Mouse (Mus musculus) kidney, embryonic 15.5 days (tissue): Measurements from ENCODE around the gene Tbcel. TPM values are rescaled to one million over a fixed set of nuclear protein-coding genes. Genes with fewer than 3 reads are reported as not detected.

Experiments
- ATAC-seq: fragments of 200-750 bp; cut with Nextera tagmentation; replicated peaks from 2 replicates; pipeline ENCODE4 v1.8.0; 2017; ENCODE audit warnings: moderate TSS enrichment; ENCODE audit not compliant: low FRiP score
- H3K27ac ChIP-seq: fragments of 300-500 bp; sonication (generic); 2 replicates; pipeline ENCODE4 v1.5.1; 2015; ENCODE audit warnings: mild to moderate bottlenecking, inconsistent platforms
- H3K27me3 ChIP-seq: fragments of 300-500 bp; sonication (generic); 2 replicates; pipeline ENCODE4 v1.6.1; 2015; ENCODE audit warnings: inconsistent platforms
- H3K36me3 ChIP-seq: fragments of 300-500 bp; sonication (generic); 2 replicates; pipeline ENCODE4 v1.6.1; 2015; ENCODE audit warnings: inconsistent platforms
- H3K4me1 ChIP-seq: fragments of 300-500 bp; sonication (generic); 2 replicates; pipeline ENCODE4 v1.6.1; 2015; ENCODE audit warnings: inconsistent platforms
- H3K4me2 ChIP-seq: fragments of 300-500 bp; sonication (generic); 2 replicates; pipeline ENCODE4 v1.6.1; 2015; ENCODE audit warnings: moderate library complexity, mild to moderate bottlenecking, inconsistent platforms
- H3K4me3 ChIP-seq: fragments of 300-500 bp; sonication (generic); replicated peaks from 2 replicates; pipeline ENCODE4 v1.5.1; 2015; ENCODE audit warnings: mild to moderate bottlenecking, inconsistent platforms
- H3K9ac ChIP-seq: fragments of 300-500 bp; sonication (generic); 2 replicates; pipeline ENCODE4 v1.6.1; 2015; ENCODE audit warnings: mild to moderate bottlenecking, inconsistent platforms
- H3K9me3 ChIP-seq: fragments of 300-500 bp; sonication (generic); replicated peaks from 2 replicates; pipeline ENCODE4 v1.6.1; 2016; ENCODE audit warnings: inconsistent platforms
- WGBS: fragments of 180-500 bp; shearing (Covaris S2); methylation state at CpG from one replicate; pipeline ENCODE4 v1.1.7; 2015; ENCODE audit warnings: mixed read lengths; 5-methylcytosine and 5-hydroxymethylcytosine counted together
- polyA plus RNA-seq: library from polyadenylated mRNA; unstranded; fragments of >200 nt; fragmentation: Nextera tagmentation; extraction: Ambion mirVana; gene quantifications from 2 replicates; pipeline ENCODE4 v1.2.1, GENCODE M21; 2015

The Tbcel gene
- polyA plus RNA-seq, 1 experiment from 2014 or later: 5.1 TPM

- Histone ChIP-seq H3K9me3 (no peaks in the 10 kb centered on the region), H3K36me3 (no peaks in the 10 kb centered on the region), H3K9ac (no peak overlapping the region), H3K4me3 (no peak overlapping the region), H3K4me2 (no peak overlapping the region), H3K27ac (no peak overlapping the region), H3K4me1 (0 out of 2 replicates have a peak, but pooled peaks cover 8% of the 10 kb centered on the region), H3K27me3 (no peaks in the 10 kb centered on the region)
- 76% methylated on average over 4 of the region's 4 CpGs for WGBS
- ATAC-seq: no peak
These were observed 4.7 kb upstream of the Tbcel start for GRCm38 (mm10) chr9:42512312-42512711.

GRCm38 (mm10) chr9:42508235-42508634 lies 626 bp upstream of the Tbcel start:
- H3K36me3 ChIP-seq: no peaks in the 10 kb centered on the region
- H3K9me3 ChIP-seq: no peaks in the 10 kb centered on the region
- WGBS: 63% methylated on average over 7 of the region's 7 CpGs
- ATAC-seq: no peak
- no peak overlapping the region for H3K4me2 ChIP-seq
- no peaks in the 10 kb centered on the region for H3K27me3 ChIP-seq
- H3K27ac ChIP-seq: no peak overlapping the region
- H3K4me1 ChIP-seq: 0 out of 2 replicates have a peak, but pooled peaks cover 6% of the 10 kb centered on the region
- no peak overlapping the region for H3K4me3 ChIP-seq
- no peak overlapping the region for H3K9ac ChIP-seq

- Histone ChIP-seq H3K27me3 (no peaks in the 10 kb centered on the region), H3K9ac (no peak overlapping the region), H3K4me1 (0 out of 2 replicates have a peak, but pooled peaks cover 3% of the 10 kb centered on the region), H3K36me3 (no peaks in the 10 kb centered on the region), H3K4me2 (no peak overlapping the region), H3K4me3 (no peak overlapping the region), H3K9me3 (no peaks in the 10 kb centered on the region), H3K27ac (no peak overlapping the region)
- ATAC-seq: no peak
- WGBS: 47% methylated on average over 1 of the region's 1 CpGs
These were observed 587 bp downstream of the Tbcel start for GRCm38 (mm10) chr9:42507022-42507421.

- ATAC-seq: 0 out of 2 replicates have a peak, but pooled peaks have one; percentile 64
- Histone ChIP-seq H3K36me3 (no peaks in the 10 kb centered on the region), H3K27me3 (no peaks in the 10 kb centered on the region), H3K4me3 (no peak overlapping the region), H3K4me2 (no peak overlapping the region), H3K9ac (no peak overlapping the region), H3K4me1 (0 out of 2 replicates have a peak, but pooled peaks cover 3% of the 10 kb centered on the region), H3K27ac (no peak overlapping the region), H3K9me3 (no peaks in the 10 kb centered on the region)
- 81% methylated on average over 3 of the region's 3 CpGs for WGBS
These were observed 2.6 kb downstream of the Tbcel start for GRCm38 (mm10) chr9:42504971-42505510.

- no peak overlapping the region for H3K27ac ChIP-seq
- 0 out of 2 replicates have a peak, but pooled peaks cover 3% of the 10 kb centered on the region for H3K4me1 ChIP-seq
- no peaks in the 10 kb centered on the region for H3K9me3 ChIP-seq
- no peak overlapping the region for H3K4me2 ChIP-seq
- no peak for ATAC-seq
- WGBS: 65% methylated on average over 11 of the region's 11 CpGs
- H3K36me3 ChIP-seq: no peaks in the 10 kb centered on the region
- no peaks in the 10 kb centered on the region for H3K27me3 ChIP-seq
- H3K4me3 ChIP-seq: no peak overlapping the region
- H3K9ac ChIP-seq: no peak overlapping the region
These were observed 3.0 kb downstream of the Tbcel start for GRCm38 (mm10) chr9:42504559-42504958.

GRCm38 (mm10) chr9:42503709-42504108 lies 3.9 kb downstream of the Tbcel start:
- H3K4me2 ChIP-seq: no peak overlapping the region
- ATAC-seq: no peak
- H3K4me3 ChIP-seq: no peak overlapping the region
- no peak overlapping the region for H3K27ac ChIP-seq
- 80% methylated on average over 4 of the region's 4 CpGs for WGBS
- H3K36me3 ChIP-seq: no peaks in the 10 kb centered on the region
- no peak overlapping the region for H3K9ac ChIP-seq
- 0 out of 2 replicates have a peak, but pooled peaks cover 3% of the 10 kb centered on the region for H3K4me1 ChIP-seq
- H3K27me3 ChIP-seq: no peaks in the 10 kb centered on the region
- H3K9me3 ChIP-seq: no peaks in the 10 kb centered on the region

- Histone ChIP-seq H3K4me2 (no peak overlapping the region), H3K4me1 (no peaks in the 10 kb centered on the region), H3K36me3 (no peaks in the 10 kb centered on the region), H3K9me3 (peaks cover 6% of the 10 kb centered on the region; the same call in 1 of the 2 replicates), H3K9ac (no peak overlapping the region), H3K4me3 (no peak overlapping the region), H3K27me3 (no peaks in the 10 kb centered on the region), H3K27ac (no peak overlapping the region)
- ATAC-seq: no peak
- WGBS: 81% methylated on average over 2 of the region's 2 CpGs
These were observed 11.3 kb downstream of the Tbcel start for GRCm38 (mm10) chr9:42496296-42496695.

- 88% methylated on average over 9 of the region's 9 CpGs for WGBS
- H3K4me2 ChIP-seq: no peak overlapping the region
- H3K4me3 ChIP-seq: no peak overlapping the region
- ATAC-seq: no peak
- H3K4me1 ChIP-seq: no peaks in the 10 kb centered on the region
- no peaks in the 10 kb centered on the region for H3K36me3 ChIP-seq
- H3K9ac ChIP-seq: no peak overlapping the region
- H3K9me3 ChIP-seq: peaks cover 5% of the 10 kb centered on the region; the same call in 1 of the 2 replicates
- H3K27me3 ChIP-seq: no peaks in the 10 kb centered on the region
- H3K27ac ChIP-seq: no peak overlapping the region
These were observed 15.8 kb downstream of the Tbcel start for GRCm38 (mm10) chr9:42491780-42492179.

- 72% methylated on average over 16 of the region's 16 CpGs for WGBS
These were observed 16.8 kb downstream of the Tbcel start for GRCm38 (mm10) chr9:42490589-42491382.

GRCm38 (mm10) chr9:42488071-42488470 lies 19.5 kb downstream of the Tbcel start:
- Histone ChIP-seq H3K27me3 (no peaks in the 10 kb centered on the region), H3K4me2 (no peak overlapping the region), H3K27ac (no peak overlapping the region), H3K36me3 (no peaks in the 10 kb centered on the region), H3K4me3 (no peak overlapping the region), H3K9me3 (no peaks in the 10 kb centered on the region), H3K9ac (no peak overlapping the region), H3K4me1 (no peaks in the 10 kb centered on the region)
- 87% methylated on average over 1 of the region's 1 CpGs for WGBS
- ATAC-seq: no peak

More at GRCm38 (mm10) chr9:42490589-42491382, 16.8 kb downstream of the Tbcel start:
- H3K9me3 ChIP-seq: no peaks in the 10 kb centered on the region
- H3K4me1 ChIP-seq: no peaks in the 10 kb centered on the region
- no peak overlapping the region for H3K27ac ChIP-seq
- ATAC-seq: no peak
- H3K9ac ChIP-seq: no peak overlapping the region
- H3K4me3 ChIP-seq: no peak overlapping the region
- H3K27me3 ChIP-seq: no peaks in the 10 kb centered on the region
- H3K4me2 ChIP-seq: no peak overlapping the region
- H3K36me3 ChIP-seq: no peaks in the 10 kb centered on the region

- ATAC-seq: no peak
- H3K4me3 ChIP-seq: no peak overlapping the region
- H3K36me3 ChIP-seq: no peaks in the 10 kb centered on the region
- H3K9me3 ChIP-seq: no peaks in the 10 kb centered on the region
- no peak overlapping the region for H3K9ac ChIP-seq
- H3K27ac ChIP-seq: no peak overlapping the region
- 67% methylated on average over 4 of the region's 4 CpGs for WGBS
- no peaks in the 10 kb centered on the region for H3K27me3 ChIP-seq
- H3K4me2 ChIP-seq: no peak overlapping the region
- no peaks in the 10 kb centered on the region for H3K4me1 ChIP-seq
These were observed 20.7 kb downstream of the Tbcel start for GRCm38 (mm10) chr9:42486913-42487312.

GRCm38 (mm10) chr9:42484667-42485066 lies 22.9 kb downstream of the Tbcel start:
- no peaks in the 10 kb centered on the region for H3K36me3 ChIP-seq
- no peak overlapping the region for H3K9ac ChIP-seq
- H3K27me3 ChIP-seq: no peaks in the 10 kb centered on the region
- no peaks in the 10 kb centered on the region for H3K9me3 ChIP-seq
- 92% methylated on average over 1 of the region's 1 CpGs for WGBS
- no peak overlapping the region for H3K4me2 ChIP-seq
- H3K4me3 ChIP-seq: no peak overlapping the region
- no peaks in the 10 kb centered on the region for H3K4me1 ChIP-seq
- H3K27ac ChIP-seq: no peak overlapping the region
- no peak for ATAC-seq
